Mouse (Mus musculus) megakaryocyte progenitor cell, adult 5-6 weeks (primary cell): ENCODE measurements around the gene Frmd4b. TPM values are rescaled to one million over a fixed set of nuclear protein-coding genes. Genes with fewer than 3 reads are reported as not detected.

Experiments used
- ATAC-seq: replicated peaks from 2 replicates; pipeline ENCODE4 v1.8.0; 2016; ENCODE audit warnings: mild to moderate bottlenecking, moderate TSS enrichment, inconsistent platforms; ENCODE audit not compliant: poor library complexity
- total RNA-seq, 2 experiments: library from RNA; stranded (forward) in 1 of 2; stranded (reverse) in 1 of 2; fragments of 157-497, 149-512 nt in 1 of 2; fragments of 200-1000 nt in 1 of 2; gene quantifications; 2 replicates each; pipeline versions ENCODE4 v1.2.3 to v1.2.4; 2015 to 2017

The Frmd4b gene
- total RNA-seq, 2 experiments from 2014 or later: 5.0 to 7.8 TPM

DNA sequence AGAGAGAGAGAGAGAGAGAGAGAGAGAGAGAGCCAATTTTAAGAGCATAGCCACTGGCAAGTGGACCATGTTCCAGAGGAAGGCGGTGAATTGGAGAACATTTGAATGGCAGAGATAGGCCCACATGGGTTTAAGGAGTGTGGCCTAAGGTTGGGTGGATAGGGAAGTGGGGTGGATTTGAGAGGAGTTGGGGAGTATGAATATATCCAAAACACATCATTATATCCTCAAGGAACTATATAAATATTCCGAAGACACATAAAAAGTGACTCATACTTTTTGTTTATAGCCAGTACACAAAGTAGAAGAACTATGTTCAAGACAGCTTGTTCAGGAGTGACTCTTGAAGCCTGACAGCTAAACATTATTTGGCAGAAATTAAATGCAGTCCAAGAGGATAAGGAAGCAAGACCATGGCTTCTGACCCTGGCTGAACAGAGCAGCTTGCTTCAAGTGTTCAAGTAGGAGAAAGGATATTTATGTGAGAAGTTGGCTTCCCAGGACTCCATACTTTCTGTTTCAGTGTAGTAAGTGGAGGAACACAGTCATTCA lies 36.8 kb downstream of the Frmd4b start:
- no peak for ATAC-seq

- no peak for ATAC-seq
These were observed 37.6 kb downstream of the Frmd4b start for GRCm38 (mm10) chr6:97579704-97580103.

DNA sequence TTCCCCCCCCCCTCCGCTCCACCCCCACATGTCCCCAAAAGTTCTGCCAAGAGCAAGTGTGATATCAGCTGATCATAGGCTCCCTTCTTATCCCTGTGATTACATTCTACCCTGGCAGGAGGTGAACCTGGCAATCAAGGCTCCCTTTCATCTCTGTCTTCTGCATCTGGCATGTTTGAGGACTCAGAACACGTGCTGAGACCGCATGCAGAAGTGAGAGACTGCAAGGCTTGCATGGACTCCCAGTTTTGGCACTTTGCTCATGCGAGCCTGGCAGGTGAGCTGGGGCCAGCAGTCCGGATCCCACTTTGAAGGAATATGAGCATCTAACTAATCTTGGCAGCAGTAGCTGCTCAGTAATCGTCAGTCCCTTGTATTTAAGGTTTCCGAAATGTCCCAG lies 39.1 kb downstream of the Frmd4b start:
- ATAC-seq: no peak

DNA sequence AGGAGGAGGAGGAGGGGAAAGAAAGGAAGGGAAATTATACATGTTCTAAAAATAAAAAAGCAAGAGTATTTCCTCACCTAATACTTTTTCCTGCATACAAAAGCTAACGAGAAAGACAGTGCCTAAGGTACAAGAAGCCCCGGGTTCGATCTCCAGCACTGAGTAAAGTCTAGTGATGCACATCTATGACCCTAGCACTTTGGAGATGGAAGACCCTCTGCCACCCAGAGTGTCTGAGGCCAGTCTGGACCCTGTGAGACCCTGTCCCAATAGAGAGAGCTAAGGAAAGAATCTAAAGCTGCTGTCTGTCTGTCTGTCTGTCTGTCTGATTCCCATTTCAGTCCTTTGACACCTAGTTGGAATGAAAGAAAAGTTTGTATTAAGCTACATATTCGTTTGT lies 40.0 kb downstream of the Frmd4b start:
- no peak for ATAC-seq

GRCm38 (mm10) chr6:97576565-97577346 lies 40.6 kb downstream of the Frmd4b start:
- ATAC-seq: no peak

DNA sequence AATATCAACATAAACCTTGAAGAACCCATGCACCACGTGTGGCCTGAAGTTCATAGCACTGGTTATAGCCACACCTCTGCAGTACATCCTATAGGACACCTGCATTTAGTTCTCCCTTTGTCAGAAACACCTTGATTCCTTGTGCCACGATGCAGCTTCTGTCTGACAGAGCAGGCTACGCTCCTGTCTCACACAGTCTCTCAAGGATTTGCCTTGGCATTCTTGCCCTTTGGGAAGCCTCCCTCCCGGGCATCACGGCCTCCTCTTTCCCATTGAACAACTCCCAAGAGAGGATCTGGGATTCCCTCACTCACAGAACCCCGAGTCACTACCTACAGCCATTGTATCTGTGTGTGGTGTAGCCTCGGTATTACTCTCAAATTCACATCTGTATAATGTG lies 41.2 kb downstream of the Frmd4b start:
- no peak for ATAC-seq

DNA sequence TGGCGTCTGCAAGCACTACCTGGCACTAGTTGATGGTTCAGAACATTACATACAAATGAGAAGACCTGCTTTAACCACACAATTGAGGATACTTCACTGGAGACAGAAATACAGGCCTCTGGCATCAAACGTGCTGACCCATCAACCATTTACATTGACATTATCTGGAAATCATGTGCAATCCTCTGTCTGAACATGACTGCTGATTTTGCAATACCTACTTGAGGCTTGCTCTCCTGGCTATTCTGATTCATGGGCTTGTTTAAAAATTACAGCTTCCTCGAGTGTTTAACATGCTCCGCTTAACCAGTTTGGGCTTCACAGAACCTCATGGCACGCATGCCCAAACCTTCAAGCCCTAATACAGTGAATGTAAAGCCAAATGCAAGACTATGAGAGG lies 42.4 kb downstream of the Frmd4b start:
- no peak for ATAC-seq

- no peak for ATAC-seq
These were observed 45.1 kb downstream of the Frmd4b start for GRCm38 (mm10) chr6:97572226-97572625.

DNA sequence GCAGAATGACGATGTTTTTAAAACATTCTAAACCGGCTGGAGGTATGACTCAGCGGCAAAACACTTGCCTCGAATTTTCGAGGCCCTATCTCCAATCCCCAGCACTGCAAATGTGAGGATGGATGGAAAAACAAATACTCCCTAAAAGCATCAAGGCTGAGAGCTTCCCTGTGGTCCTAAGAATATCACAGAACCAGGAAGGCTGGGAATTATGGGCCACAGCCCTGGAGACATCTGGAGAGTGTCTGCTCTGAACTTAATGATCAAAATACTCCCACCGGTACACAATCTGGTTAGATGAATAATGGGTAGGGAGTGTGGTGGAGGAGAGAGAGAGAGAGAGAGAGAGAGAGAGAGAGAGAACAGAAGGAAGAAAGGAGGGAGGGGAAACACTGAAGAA lies 48.8 kb downstream of the Frmd4b start:
- no peak for ATAC-seq

DNA sequence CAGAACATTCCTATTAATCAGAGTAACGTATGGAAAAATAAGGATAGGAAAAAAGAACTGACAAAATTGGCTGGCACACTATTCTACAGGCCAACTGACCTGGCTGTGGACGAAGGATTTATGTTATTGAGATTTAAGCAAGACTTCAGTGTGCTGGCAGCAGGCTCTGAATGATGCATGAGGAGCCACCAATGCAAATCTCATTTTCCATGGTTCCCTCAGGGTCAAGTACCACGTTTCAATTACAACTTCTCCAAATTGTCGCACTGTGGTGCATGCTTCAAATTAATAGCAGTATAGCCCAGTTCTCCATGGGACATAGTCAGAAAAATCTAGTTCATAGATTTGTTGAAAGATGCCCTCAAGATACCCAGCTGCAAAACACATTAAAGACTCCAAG lies 50.6 kb downstream of the Frmd4b start:
- ATAC-seq: no peak

- no peak for ATAC-seq
These were observed 60.2 kb downstream of the Frmd4b start for GRCm38 (mm10) chr6:97557147-97557546.

GRCm38 (mm10) chr6:97555637-97556036 lies 61.7 kb downstream of the Frmd4b start:
- no peak for ATAC-seq

DNA sequence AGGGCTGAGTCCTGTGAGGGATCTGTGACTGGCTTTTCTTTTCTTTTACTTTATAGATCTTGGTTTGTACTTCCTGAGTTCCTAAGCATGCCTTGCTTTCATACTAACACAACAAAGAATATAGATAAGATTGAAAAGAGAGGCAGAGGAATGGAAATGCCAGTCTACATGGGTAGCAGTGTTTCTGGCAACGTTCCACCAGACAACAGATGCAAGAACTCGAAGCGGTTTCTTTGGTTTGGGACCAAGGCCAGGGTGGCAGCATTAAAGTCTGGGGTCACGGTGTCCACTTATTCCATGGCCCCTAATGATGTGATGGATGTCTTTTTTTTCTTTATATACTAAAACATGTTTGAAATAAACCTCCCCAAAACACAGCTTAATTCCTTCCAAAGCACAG lies 63.9 kb downstream of the Frmd4b start:
- ATAC-seq: no peak

GRCm38 (mm10) chr6:97552573-97552972 lies 64.8 kb downstream of the Frmd4b start:
- ATAC-seq: no peak

DNA sequence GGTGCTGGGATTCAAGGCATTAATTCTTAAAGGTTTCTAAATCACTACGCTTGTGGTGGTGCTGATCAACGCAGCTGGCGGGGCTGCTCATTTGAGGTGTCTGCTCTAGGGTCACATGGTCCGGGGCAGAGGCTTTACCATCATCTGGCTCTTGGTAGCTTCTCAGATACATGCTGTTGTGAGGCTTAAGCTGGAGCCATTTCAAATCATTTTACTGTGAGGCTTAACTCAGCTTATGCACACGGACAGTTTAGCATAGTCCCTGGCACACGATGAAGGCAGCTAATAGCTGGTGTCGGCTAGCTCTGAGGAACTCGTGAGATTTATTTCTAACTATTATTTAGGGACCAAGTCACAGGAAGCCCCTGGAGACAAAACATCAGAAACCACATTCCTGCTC lies 65.5 kb downstream of the Frmd4b start:
- no peak for ATAC-seq

DNA sequence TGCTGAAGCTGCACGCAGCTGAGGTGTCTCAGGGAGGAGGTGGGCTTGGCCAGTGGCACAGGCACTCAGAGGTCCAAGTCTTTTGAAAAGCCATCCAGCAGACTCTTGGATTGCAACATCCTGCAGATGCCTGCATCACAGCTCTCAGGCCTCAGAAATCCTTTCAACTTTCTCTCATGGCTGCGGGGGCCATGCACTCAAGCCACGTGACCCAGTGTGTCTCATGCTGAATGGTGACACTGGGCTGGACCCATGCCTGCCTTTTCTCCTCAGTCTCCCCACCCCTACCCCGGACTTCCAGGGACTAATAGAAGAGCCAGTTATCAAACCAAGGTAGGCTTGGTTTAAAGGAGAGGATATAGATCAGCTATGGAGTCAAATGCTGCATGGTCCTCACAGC lies 66.2 kb downstream of the Frmd4b start:
- no peak for ATAC-seq

- no peak for ATAC-seq
These were observed 76.9 kb downstream of the Frmd4b start for GRCm38 (mm10) chr6:97540458-97540857.

GRCm38 (mm10) chr6:97535763-97536445 lies 81.4 kb downstream of the Frmd4b start:
- ATAC-seq: no peak

- ATAC-seq: peak; percentile 63
These were observed 86.3 kb downstream of the Frmd4b start for GRCm38 (mm10) chr6:97531043-97531442.

- ATAC-seq: no peak
These were observed 88.2 kb downstream of the Frmd4b start for GRCm38 (mm10) chr6:97528961-97529680.

DNA sequence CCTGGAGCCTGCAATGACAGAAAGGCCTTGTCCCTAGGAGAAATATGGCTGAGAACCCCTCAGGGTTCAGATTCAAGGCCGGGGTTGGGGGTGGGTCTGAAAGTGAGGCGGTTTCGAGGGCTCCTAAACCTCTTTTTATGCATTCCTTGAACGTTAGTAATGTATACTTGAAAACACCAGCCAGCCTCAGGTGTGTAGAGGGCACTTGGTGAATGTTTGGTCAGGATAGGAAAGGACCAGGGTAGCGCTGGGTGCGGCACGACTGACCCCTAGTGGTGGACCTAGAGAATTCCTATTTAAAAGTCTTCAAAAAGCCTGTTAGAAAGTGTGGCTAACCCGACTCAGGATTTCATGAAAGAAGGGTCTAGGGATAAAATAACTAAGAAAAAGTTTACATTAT lies 91.2 kb downstream of the Frmd4b start:
- ATAC-seq: peak; percentile 77

GRCm38 (mm10) chr6:97523118-97523517 lies 94.2 kb downstream of the Frmd4b start:
- peak; percentile 96 for ATAC-seq
